Mouse (Mus musculus): Measurements from ENCODE around the gene Znrf1.

Gene Znrf1

DNA sequence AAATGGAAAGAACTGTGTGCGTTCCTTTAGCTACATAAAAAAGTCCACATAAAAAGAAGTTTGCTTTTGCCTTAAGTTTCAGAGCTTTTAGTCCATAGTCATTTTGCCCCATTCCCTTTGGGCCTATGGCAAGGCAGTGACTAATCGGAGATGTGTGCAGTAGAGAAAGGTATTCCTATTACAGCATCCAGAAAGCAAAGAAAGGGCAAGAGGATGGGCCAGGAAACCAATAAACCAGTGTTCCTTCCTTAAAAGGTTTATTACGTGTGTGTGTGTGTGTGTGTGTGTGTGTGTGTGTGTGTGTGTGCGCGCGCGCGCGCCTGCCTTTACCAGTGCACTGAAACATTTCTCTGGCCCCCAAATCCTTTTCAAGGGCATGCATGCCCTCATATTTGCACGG is 35.8 kb downstream of the Znrf1 start:
- no peak for DNase-seq

DNA sequence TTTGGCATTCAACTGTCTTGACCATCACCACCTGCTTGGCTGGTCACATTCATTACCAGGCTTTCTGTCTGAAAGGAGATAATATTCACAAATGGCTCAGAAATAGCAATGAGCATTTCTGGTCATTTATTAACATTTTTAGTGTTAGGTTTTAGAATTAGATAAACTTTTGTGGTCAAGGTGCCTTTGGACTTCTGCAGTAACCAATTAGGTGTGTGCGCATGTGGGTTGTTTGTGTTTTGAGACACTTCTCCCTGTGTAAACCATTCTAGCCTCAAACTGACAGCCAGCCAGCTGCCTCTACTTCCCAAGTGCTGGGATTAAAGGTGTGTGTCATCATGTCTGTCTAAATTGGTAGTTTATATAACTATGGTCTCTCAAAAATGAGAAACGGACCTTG is 36.5 kb downstream of the Znrf1 start:
- no peak for DNase-seq

DNA sequence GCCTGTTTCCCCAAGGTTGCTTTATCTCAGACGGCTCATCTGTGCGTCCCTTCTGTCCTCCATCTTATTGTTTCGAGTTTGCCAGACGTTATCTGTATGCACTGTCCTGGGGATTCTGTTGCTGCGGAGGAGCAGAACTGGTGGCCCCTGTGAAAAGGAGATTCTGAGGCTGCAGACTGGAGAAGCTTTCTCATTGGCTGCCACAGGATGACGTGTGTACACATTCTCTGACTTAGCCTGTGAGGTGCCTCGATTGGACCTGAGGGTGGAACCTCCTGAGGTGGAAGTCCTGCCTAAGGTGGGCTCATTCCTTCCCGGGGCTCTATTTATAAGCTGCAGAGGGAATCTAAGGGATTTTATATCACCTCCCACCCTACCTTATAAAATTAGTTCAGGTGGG is 37.7 kb downstream of the Znrf1 start:
- no peak for DNase-seq

DNA sequence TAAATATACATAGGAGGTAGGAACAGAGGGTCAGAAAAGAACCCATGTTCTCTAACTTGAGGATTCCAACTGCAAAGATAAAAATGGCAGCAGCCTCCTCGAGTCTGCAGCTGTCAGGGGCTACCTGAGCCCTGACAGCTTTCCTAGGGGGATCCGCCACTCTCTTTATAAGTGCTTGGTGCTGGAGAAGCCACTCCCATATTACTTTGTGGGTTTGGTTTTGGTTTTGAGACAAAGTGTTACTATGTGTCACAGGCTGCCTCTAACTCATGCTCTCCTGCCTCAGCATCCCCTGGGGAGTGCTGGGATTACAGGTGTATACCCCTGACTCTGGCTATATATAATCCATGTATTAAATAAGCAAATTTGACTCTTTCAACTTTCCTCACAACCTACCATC is 38.1 kb downstream of the Znrf1 start:
- DNase-seq, result no peak

DNA sequence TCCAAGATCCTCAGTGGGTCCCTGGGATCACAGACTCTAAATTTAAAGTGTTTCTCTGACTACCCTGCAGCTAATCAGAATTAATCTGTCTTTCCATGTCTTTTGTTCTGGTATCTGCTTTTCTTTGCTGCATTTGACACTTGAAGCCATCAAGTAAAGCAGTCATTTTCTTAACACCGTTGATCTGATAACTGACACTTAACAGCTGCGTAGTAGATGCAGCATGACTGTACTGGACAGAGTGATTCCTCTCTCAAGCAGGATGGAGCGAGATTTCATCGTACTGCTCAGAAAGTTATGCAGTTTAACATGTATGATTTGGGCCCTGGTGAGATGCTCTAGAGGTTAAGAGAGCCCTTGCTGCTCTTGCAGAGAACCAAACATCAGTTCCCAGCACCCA is 39.6 kb downstream of the Znrf1 start:
- no peak for DNase-seq

DNA sequence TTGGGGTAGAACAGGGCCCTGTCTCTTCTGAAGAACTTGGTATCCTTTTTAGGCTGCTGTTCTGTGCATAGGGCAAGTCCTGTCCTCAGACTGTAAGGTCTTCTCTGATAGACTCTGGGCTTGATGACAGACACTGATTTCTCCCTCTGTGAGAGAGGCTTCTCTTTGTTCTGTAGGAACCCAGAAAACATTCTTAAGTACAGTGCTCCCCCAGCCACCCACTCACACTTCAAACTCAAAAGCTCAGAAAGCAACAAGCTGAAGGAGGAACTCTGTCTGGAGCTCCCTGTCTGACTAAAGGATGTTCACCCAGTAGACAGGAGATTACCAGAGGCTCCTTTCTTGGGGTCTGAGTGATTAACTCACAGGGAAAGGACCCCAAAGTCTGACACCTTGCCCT is 40.6 kb downstream of the Znrf1 start:
- no peak for DNase-seq

DNA sequence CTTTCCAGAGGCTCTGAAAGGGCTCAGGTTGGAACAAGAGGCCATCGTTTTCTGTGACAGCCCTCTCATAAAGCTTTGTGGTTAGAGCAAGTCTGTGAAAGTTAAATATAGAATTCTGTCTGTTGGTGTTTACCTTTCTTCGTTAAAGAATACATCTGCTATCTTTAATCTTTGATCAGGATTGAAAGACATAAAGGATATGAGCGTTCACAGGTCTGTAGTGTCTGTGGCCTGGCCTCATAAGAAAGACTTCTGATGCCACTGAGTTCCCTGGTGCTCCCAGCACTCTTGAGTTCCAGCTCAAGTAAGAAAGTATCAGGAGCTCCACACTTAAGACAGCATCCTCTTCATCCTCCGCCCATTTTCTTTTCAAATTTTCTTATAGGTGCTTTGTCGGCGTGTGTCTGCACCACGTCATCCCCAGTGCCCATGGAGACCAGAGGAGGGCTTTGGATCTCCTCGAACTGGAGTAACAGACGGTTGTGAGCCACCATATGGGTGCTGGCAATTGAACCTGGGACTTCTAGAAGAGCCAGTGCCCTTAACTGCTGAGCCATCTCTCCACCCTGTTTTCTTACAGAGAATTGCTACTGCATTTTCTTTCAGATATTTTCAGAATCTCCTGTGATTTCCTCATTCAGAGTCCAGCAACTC is 42.1 kb downstream of the Znrf1 start:
- DNase-seq, result no peak

DNA sequence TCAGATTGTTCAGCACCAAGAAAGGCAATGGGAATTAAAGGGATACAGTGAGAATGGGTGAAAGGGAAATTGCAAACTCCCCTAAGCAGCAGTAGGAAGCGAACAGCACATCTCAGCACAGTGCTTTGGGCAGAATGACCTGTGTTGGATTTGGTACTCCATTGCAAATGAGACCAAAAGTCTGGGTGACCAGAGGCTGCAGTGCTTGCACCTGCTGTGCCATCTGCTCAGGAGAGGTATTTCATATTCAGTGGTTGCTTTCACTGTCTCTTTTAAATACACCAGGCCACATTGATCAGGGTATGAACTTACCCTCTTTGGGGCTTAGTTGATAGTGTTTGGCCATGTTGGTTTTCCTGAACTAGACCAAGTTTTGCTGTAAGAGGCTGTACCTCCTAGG is 43.4 kb downstream of the Znrf1 start:
- DNase-seq, result peak; percentile 53

DNA sequence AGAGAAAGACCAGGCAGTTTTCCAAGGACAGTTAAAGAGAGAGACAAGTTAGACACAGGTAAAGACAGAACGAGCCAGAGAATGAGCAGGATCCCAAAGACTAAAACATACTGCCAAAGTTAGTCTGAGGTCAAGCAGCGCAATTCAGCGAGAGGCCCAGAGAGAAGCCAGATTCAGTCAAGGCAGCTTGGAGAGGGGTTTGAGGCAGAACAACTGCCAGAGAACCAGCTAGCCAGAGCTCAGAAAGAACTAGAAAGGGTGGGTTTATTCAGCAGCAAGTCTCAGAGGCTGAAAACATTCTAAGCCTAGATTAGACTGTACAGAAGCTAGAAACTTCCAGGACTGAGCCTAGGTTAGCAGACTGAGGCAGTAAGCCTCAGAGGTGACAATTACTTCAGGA is 44.4 kb downstream of the Znrf1 start:
- DNase-seq, result no peak

DNA sequence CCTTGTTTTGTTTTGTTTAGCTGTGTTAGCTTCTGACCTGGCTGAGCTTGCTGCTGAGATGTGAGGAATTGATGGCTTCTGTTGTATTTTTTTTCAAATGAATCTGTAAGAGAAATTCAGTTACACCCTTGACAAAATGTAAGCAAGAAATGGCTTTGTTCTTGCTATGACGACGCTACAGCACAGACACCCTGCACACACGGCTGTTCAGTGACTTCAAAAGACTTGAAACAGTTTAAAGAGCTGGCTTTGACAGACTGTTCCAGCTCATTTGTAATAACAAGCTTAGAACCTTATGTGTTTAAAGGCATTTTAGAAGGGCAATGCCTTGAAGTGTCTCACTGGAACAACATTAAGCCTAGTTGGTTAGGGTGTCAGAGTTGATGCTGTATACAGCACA is 46.5 kb downstream of the Znrf1 start:
- no peak for DNase-seq

DNA sequence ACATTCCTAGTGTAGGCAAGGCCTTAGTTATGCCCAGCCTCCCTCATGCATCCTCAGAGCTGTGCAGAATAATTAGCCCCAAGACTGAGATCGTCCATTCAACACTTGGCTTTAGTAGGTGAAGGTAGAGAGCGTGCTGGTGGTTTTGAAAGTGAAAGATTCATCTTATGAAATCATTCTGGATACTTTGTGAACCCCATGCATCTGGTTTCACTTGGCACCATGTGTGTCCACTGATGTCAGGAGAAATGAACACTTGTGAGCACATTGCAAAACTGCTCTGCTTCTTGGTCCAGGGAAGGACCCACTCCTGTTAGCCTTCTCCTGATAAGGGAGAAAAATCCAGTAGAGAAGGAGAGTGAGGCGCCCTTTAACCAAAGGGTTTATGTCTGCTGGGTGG is 49.0 kb downstream of the Znrf1 start:
- no peak for DNase-seq

DNA sequence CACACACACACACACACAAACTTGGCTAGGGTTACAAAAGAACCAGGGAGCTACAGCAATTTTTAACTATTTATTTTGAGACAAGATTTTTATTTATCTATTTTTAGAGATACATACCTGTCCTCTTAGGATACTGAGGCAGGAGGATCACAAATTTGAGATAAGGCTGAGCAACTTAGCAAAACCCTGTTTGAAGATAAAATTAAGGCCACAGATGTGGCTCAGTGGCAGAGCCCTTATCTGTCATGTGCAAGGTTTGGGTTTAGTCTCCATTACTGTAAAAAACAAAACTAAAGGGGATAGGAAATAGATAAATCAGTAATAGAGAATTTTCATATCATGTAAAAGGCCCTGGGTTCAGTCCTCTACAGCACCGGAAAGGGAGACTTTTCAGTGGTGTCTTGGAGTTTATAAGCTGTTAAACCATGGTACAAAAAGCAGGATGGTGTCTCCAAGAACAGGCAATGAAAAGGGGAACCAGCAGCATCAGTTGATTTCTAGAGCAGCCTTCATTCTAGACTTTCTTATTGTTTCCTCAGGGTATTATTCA is 51.7 kb downstream of the Znrf1 start:
- no peak for DNase-seq

DNA sequence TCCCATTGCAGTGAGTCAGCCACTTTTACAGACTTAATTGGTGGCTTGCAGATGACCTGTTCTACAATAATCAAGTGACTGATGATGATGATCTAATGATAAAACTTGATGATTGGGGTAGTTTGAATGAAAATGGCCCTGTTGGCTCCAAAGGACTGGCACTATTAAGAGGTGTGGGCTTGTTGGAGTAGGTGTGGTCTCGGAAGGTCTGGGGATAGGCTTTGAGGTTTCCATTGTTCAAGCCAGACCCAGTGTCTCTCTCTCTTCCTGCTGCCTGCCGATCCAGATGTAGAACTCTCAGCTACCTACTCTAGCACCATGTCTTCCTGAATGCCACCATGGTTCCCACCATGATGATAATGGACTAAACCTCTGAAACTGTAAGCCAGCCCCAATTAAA is 52.4 kb downstream of the Znrf1 start:
- DNase-seq, result no peak

DNA sequence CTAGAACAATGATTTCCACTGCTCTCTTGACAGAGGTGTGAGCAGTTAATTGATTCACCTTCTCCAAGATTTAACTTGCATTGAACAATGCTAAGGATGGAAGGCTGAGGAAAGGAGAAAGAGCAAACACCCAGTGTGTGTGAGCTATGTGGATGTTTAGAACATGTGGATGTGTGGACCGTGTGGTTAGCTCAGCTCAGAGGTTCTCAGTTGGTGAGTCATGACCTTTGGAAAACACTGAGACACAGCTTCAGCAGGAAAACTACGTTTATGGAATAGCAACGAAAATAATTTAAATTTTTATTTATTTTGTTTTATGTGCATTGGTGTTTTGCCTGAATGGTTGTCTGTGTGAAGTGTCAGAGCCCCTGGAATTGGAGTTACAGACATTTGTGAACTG is 54.3 kb downstream of the Znrf1 start:
- no peak for DNase-seq

DNA sequence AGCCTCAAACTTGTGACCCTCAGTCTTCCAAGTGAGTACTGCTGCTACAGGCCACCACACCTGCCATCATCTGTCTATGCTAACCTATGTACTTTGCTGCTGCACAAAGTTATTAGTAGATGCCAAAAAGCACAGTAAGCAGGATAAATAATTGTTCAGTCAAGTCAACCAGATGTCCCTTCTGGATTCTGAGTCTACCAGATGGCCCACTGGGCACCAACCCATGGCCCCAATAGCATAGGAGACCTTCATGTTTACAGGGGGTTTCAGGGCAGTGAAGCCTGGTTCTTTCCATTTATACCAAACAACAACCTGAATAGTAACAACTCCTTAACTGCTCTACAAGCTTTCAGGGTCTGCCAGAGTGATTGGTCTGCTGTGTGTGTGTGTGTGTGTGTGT is 55.3 kb downstream of the Znrf1 start:
- no peak for DNase-seq

DNA sequence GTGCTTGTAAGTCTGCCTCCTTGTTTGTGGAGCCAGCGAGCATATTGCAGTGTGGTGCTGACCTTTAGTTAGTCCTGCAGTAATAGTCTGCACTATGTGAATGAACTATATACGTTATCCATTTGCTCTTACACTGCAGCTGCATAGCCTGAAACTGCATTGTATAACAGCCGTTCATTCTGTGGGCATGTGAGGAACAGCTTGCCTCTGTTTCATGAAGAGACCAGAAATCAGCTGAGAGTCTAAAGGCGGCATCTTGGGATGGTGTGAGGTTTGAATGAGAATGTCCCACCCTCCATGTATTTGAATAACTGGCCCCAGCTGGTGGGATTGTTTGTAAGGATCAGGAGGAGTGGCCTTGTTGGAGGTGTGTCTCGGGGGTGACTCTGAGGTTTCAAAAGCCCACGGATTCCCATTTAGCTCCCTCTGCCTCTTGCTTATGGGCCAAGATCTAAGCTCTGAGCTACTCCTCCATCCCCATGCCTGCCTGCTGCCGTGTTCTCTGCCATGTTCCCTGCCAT is 56.6 kb downstream of the Znrf1 start:
- DNase-seq, result no peak

DNA sequence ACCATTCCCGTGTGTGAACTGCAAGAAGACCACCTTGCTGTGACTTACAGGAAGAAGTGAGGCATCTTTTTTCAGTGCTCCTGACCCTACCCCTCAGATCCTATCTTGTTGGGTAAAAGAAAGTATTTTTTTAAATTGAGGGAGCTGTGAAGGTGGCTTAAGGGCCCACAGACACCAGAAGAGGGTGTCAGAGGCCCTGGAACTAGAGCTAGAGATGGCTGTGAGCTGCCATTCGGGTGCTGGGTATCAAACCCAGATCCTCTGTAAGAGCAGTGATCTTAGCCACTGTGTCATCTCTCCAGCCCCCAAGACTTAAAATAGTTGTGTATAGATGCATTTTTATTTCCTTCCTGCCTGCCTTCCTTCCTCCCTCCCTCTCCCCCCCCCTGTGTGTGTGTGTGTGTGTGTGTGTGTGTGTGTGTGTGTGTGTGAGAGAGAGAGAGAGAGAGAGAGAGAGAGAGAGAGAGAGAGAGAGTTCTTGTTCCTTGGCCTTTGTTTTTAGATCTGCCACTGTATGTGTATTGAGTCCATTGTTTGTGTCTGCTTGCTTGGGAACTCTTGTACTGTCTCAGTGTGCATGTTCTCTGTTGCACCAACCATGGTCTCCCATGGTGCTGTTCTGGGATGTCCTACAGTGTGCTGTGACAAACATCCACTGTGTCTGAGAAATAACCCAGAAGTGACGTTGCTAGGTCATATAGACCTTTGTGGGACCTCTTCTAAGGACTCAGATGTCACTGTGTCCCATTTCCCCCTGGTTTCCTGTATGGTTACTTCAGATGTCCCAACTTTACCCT is 58.3 kb downstream of the Znrf1 start:
- no peak for DNase-seq

DNA sequence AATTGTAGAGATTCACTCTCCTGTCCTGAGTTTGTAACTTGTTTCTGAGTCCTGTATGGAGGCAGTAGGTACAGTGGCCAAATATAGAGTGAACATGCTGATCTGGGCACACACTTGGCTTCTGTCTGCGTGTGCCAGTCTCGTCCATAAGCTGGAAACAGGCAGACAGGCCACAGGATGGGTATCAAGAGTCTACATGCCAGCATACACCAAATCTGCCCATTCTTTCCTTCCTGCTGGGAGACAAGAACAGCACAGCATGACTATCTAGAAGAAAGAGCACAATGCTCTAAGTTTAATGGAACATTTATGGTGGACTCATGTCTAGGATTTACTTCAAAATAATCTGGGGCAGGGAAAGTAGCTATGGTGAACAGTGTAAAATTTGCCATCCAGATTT is 59.1 kb downstream of the Znrf1 start:
- no peak for DNase-seq

DNA sequence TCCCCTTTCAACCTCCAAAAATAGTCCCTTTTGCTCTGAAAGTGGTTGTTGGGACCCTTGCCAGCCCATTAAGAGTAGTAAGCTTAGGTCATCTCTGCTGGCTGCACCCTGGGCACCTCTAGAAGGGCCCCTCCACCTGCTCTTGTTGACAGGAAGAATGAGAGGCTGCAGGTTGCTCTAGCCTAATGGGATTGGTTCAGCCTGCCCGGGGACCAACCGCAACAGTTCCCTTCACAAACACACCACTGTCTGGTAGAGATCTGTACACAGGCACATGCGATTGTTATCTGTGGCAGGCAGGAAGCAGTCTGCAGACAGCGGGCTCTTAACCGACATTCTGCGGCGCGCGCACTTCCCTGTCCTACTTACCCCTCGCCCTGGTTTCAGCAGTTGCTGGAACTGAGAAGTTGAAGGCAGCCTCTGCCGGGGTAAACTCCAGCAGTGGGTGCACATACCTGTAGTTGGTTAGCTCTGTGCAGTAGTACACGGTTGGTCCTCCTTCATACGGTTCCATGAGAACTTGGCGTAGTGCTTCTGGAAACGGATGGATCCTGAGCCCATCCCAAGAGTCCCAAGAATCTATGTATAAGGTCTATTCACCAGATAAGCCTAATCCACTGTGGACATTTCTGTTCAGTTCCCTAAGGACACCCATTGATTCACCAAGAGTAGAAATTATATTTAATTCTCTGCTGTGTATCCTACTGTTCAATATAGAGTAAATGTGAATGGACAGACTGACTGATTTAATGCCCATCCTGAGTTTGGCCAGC is 60.0 kb downstream of the Znrf1 start:
- no peak for DNase-seq

DNA sequence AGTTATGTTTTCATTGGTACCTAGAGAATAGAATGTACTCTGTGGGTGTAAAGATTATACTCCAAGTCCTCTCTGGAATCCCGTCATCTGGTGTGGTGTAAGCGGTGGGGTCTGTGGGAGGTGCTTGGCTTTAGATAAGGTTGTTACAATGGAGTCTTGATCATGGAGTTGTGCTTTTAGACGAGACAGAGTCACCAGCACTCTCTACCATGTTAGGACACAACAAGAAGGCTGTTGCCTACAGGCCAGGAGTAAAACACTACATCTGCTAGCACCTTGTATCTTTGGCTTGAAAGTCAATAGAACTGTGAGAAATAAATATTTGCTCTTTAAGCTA is 60.6 kb downstream of the Znrf1 start:
- no peak for DNase-seq

DNA sequence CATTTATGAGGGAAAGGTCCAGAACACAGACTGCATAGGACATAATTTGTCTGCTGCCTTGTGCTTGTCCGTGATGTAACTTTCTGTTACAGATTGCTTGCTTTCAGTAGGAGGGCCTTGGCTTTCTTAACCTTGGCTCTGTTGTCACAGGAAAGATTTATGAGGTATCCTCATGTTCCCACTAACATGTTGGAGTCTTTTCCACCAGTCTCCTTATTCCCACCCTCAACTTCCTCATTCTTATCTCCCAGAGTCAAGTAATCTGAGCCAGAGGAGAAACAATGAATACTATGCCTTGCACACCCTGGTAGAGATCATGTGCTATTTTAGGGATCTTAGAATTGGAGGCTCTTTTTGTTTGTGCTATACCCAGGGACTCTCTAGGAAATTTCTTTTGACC is 61.4 kb downstream of the Znrf1 start:
- no peak for DNase-seq

DNA sequence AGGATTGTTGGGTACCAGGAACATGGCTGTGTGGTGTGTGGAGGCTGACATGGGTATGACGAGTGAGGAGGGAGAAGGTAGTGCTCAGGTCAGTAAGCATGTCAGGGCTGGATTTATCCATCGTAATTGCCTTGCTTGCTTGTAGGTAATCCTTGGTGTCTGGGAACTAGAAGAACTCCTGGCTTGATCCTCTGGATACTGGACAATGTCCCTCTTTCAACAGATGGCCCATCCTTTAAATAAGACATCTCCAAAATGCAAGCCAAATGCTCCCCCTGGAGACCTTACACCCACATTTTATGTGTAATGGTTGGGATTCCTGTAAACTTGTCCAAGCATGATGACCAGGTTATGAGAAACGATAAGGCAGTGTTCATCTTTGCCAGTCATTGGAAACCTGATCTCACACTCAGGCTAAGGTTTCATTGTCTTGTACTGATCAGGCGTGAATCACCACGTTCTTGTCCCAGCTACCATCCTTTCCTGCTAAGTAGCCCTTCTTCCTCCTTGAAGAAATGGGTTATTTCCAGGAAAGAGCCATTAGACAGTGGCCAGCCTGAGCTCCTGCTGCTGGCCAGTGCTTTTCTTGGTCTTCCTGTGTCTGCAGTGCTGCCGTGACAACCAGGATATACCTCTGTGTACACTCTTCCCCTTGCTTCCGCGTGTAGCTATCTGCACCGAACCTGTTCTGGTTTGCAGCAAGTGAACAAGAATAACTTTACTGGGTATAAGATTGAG is 64.0 kb downstream of the Znrf1 start:
- DNase-seq, result no peak

DNA sequence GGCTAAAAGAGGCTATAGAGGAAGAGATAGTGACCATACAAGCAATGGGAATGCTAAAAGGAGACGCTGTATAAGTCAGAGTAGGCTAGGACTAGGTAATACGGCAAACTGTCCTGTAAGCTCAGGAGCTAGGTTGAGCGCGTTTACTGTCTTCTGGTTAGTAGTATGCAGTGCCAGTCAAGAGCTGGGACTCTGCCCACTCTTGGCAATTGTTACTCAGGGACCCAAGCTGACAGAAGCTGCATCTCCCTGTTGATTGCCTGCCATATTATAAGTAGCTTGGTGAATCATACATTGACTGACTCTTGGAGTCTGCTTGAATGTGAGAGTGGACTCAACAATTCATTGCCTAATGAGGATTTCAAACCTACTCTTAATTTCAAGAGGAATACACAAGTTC is 66.2 kb downstream of the Znrf1 start:
- peak; percentile 66 for DNase-seq

Measured in cerebellum, adult 8-10 months (tissue).